Mouse (Mus musculus): ENCODE data around the gene Spaar. TPM values are rescaled to one million over a fixed set of nuclear protein-coding genes. Genes with fewer than 3 reads are reported as not detected.

Spaar gene
- polyA plus RNA-seq, 1 experiment from 2014 or later = 0.42 TPM

- no peaks in the 10 kb centered on the region for H3K36me3 ChIP-seq (ENCODE audit: control insufficient read depth, insufficient read depth)
- 74% methylated on average over 8 of the region's 8 CpGs for WGBS
- no peak overlapping the region for H3K4me3 ChIP-seq (ENCODE audit: low read length)
- no peaks in the 10 kb centered on the region for H3K4me1 ChIP-seq (ENCODE audit: control insufficient read depth, insufficient read depth, low read length)
- no peak for ATAC-seq (replicated peaks; ENCODE audit: extremely low read depth, insufficient read depth, low FRiP score)
- no peaks in the 10 kb centered on the region for H3K9me3 ChIP-seq (replicated peaks; ENCODE audit: control insufficient read depth, low read length)
- no peak overlapping the region for H3K27ac ChIP-seq (ENCODE audit: low read length)
- no peak overlapping the region for H3K9ac ChIP-seq (ENCODE audit: low read length)
- no peak overlapping the region for H3K4me2 ChIP-seq (ENCODE audit: low read depth, low read length)
- no peaks in the 10 kb centered on the region for H3K27me3 ChIP-seq (ENCODE audit: control insufficient read depth, insufficient read depth, low read length)
Observed at GRCm38 (mm10) chr4:43703851-43704250, 26.0 kb upstream of the Spaar start.

DNA sequence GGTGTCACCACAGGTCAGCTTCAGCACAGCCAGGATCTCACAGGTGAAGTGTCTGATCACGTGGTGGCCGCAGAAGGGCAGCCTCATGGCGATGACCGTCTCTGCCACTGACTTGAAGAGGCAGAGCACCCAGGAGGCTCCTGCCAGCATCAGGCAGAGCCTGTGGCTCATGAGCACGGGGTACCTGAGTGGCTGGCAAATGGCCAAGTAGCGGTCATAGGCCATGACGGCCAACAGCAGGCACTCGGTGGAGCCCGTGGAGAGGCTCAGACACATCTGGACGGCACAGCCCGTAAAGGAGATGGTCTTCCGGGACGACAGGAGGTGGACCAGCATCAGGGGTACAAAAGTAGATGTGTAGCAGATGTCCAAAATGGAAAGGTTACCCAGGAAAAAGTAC is 23.8 kb upstream of the Spaar start:
- Histone ChIP-seq H3K27ac (ENCODE audit: low read length) (no peak overlapping the region), H3K4me1 (ENCODE audit: control insufficient read depth, insufficient read depth, low read length) (no peaks in the 10 kb centered on the region; the same call in none of the 2 replicates), H3K4me3 (ENCODE audit: low read length) (no peak overlapping the region), H3K4me2 (ENCODE audit: low read depth, low read length) (no peak overlapping the region), H3K27me3 (ENCODE audit: control insufficient read depth, insufficient read depth, low read length) (no peaks in the 10 kb centered on the region), H3K9ac (ENCODE audit: low read length) (no peak overlapping the region), H3K9me3 (replicated peaks; ENCODE audit: control insufficient read depth, low read length) (no peaks in the 10 kb centered on the region), H3K36me3 (ENCODE audit: control insufficient read depth, insufficient read depth) (no peaks in the 10 kb centered on the region)
- ATAC-seq (replicated peaks; ENCODE audit: extremely low read depth, insufficient read depth, low FRiP score) = no peak
- 70% methylated on average over 13 of the region's 13 CpGs for WGBS

GRCm38 (mm10) chr4:43709869-43710268 is 20.0 kb upstream of the Spaar start, which contains the start of gene Olfr71:
Gene Olfr71, minus strand, starts transcription at chr4:43710255.
- Histone ChIP-seq H3K27me3 (ENCODE audit: control insufficient read depth, insufficient read depth, low read length) (no peaks in the 10 kb centered on the region), H3K36me3 (ENCODE audit: control insufficient read depth, insufficient read depth) (no peaks in the 10 kb centered on the region), H3K27ac (ENCODE audit: low read length) (no peak within 1 kb of the TSS), H3K4me3 (ENCODE audit: low read length) (no peak within 1 kb of the TSS), H3K9me3 (replicated peaks; ENCODE audit: control insufficient read depth, low read length) (no peaks in the 10 kb centered on the region), H3K9ac (ENCODE audit: low read length) (no peak within 1 kb of the TSS), H3K4me2 (ENCODE audit: low read depth, low read length) (no peak within 1 kb of the TSS), H3K4me1 (ENCODE audit: control insufficient read depth, insufficient read depth, low read length) (peaks cover 5% of the 10 kb centered on the region)
- 58% methylated on average over 6 of the region's 6 CpGs for whole genome bisulfite sequencing
- ATAC-seq (replicated peaks; ENCODE audit: extremely low read depth, insufficient read depth, low FRiP score) = no peak

DNA sequence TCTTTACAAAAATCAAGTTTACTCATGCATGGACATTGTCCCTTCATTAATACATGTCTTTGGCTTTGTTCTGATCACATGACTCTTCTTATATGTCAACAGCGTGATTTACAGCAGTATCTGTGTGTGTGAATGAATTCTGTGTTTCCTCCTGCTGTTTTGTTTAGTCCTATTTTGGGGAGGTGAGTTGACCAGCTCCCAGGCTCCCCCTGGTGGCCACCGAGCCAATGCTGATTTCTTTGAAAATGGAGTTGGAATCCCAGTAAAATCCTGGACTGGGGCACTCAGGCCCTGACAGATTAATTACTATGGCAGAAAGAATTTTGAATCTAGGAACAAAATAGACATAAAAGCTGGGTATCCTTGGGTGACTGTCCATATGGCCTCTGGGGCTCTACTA is 18.0 kb upstream of the Spaar start:
- Histone ChIP-seq H3K4me3 (ENCODE audit: low read length) (no peak overlapping the region), H3K4me1 (ENCODE audit: control insufficient read depth, insufficient read depth, low read length) (peaks cover 5% of the 10 kb centered on the region), H3K9ac (ENCODE audit: low read length) (peak overlapping the region; percentile 45; the same call in 1 of the 2 replicates), H3K27ac (ENCODE audit: low read length) (no peak overlapping the region), H3K27me3 (ENCODE audit: control insufficient read depth, insufficient read depth, low read length) (no peaks in the 10 kb centered on the region), H3K36me3 (ENCODE audit: control insufficient read depth, insufficient read depth) (no peaks in the 10 kb centered on the region), H3K4me2 (ENCODE audit: low read depth, low read length) (peak overlapping the region; percentile 28; the same call in 1 of the 2 replicates), H3K9me3 (replicated peaks; ENCODE audit: control insufficient read depth, low read length) (no peaks in the 10 kb centered on the region)
- no peak for ATAC-seq (replicated peaks; ENCODE audit: extremely low read depth, insufficient read depth, low FRiP score)
- WGBS = 2% methylated on average over 2 of the region's 2 CpGs

GRCm38 (mm10) chr4:43713652-43714219 is 16.1 kb upstream of the Spaar start:
- Histone ChIP-seq H3K4me2 (ENCODE audit: low read depth, low read length) (no peak overlapping the region), H3K27me3 (ENCODE audit: control insufficient read depth, insufficient read depth, low read length) (no peaks in the 10 kb centered on the region), H3K4me1 (ENCODE audit: control insufficient read depth, insufficient read depth, low read length) (peaks cover 5% of the 10 kb centered on the region), H3K9me3 (replicated peaks; ENCODE audit: control insufficient read depth, low read length) (no peaks in the 10 kb centered on the region), H3K4me3 (ENCODE audit: low read length) (no peak overlapping the region), H3K36me3 (ENCODE audit: control insufficient read depth, insufficient read depth) (no peaks in the 10 kb centered on the region), H3K27ac (ENCODE audit: low read length) (no peak overlapping the region), H3K9ac (ENCODE audit: low read length) (no peak overlapping the region)
- WGBS = 46% methylated on average over 7 of the region's 7 CpGs
- no peak for ATAC-seq (replicated peaks; ENCODE audit: extremely low read depth, insufficient read depth, low FRiP score)

GRCm38 (mm10) chr4:43720491-43721228 is 9.2 kb upstream of the Spaar start:
- H3K4me3 ChIP-seq (ENCODE audit: low read length) = no peak overlapping the region
- peaks cover 7% of the 10 kb centered on the region for H3K4me1 ChIP-seq (ENCODE audit: control insufficient read depth, insufficient read depth, low read length)
- H3K27ac ChIP-seq (ENCODE audit: low read length) = peak overlapping the region; percentile 87
- no peak for ATAC-seq (replicated peaks; ENCODE audit: extremely low read depth, insufficient read depth, low FRiP score)
- H3K4me2 ChIP-seq (ENCODE audit: low read depth, low read length) = peak overlapping the region; percentile 54
- H3K36me3 ChIP-seq (ENCODE audit: control insufficient read depth, insufficient read depth) = no peaks in the 10 kb centered on the region
- 29% methylated on average over 15 of the region's 16 CpGs for WGBS
- no peaks in the 10 kb centered on the region for H3K27me3 ChIP-seq (ENCODE audit: control insufficient read depth, insufficient read depth, low read length)
- 0 out of 2 replicates have a peak overlapping the region, but pooled peaks have one; percentile 20 for H3K9ac ChIP-seq (ENCODE audit: low read length)
- no peaks in the 10 kb centered on the region for H3K9me3 ChIP-seq (replicated peaks; ENCODE audit: control insufficient read depth, low read length)

DNA sequence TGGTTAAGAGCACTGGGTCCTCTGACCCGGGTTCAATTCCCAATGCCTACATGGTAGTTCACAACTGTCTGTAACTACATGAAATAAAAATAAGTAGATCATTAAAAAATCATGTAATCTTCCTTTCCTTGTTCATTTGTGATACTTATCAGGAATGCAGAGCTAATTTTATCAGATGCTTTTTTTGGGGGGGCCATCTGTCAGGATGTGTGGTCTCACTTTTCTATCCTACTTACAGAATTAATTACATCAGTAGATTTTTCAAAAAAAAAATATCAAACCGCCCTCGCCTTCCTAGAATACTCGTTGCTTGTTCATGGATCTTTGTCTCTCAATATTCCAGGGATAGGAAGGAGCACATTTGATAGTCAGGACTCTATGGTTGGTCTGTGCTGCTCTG is 7.6 kb upstream of the Spaar start:
- Histone ChIP-seq H3K36me3 (ENCODE audit: control insufficient read depth, insufficient read depth) (no peaks in the 10 kb centered on the region), H3K9me3 (replicated peaks; ENCODE audit: control insufficient read depth, low read length) (no peaks in the 10 kb centered on the region), H3K4me2 (ENCODE audit: low read depth, low read length) (no peak overlapping the region), H3K27ac (ENCODE audit: low read length) (no peak overlapping the region), H3K4me3 (ENCODE audit: low read length) (no peak overlapping the region), H3K27me3 (ENCODE audit: control insufficient read depth, insufficient read depth, low read length) (no peaks in the 10 kb centered on the region), H3K9ac (ENCODE audit: low read length) (no peak overlapping the region), H3K4me1 (ENCODE audit: control insufficient read depth, insufficient read depth, low read length) (peaks cover 13% of the 10 kb centered on the region)
- WGBS = 84% methylated on average over 4 of the region's 4 CpGs
- no peak for ATAC-seq (replicated peaks; ENCODE audit: extremely low read depth, insufficient read depth, low FRiP score)

- H3K36me3 ChIP-seq (ENCODE audit: control insufficient read depth, insufficient read depth) = no peaks in the 10 kb centered on the region
- WGBS = 8% methylated on average over 1 of the region's 1 CpGs
- no peak for ATAC-seq (replicated peaks; ENCODE audit: extremely low read depth, insufficient read depth, low FRiP score)
Observed at GRCm38 (mm10) chr4:43724764-43725163, 5.1 kb upstream of the Spaar start.

GRCm38 (mm10) chr4:43726228-43726993 is 3.4 kb upstream of the Spaar start:
- ATAC-seq (replicated peaks; ENCODE audit: extremely low read depth, insufficient read depth, low FRiP score) = peak; percentile 11; the same call in 1 of the 2 replicates
- no peaks in the 10 kb centered on the region for H3K36me3 ChIP-seq (ENCODE audit: control insufficient read depth, insufficient read depth)
- H3K4me1 ChIP-seq (ENCODE audit: control insufficient read depth, insufficient read depth, low read length) = peaks cover 45% of the 10 kb centered on the region
- H3K27me3 ChIP-seq (ENCODE audit: control insufficient read depth, insufficient read depth, low read length) = 0 out of 2 replicates have a peak, but pooled peaks cover 2% of the 10 kb centered on the region
- H3K9me3 ChIP-seq (replicated peaks; ENCODE audit: control insufficient read depth, low read length) = no peaks in the 10 kb centered on the region
- H3K4me2 ChIP-seq (ENCODE audit: low read depth, low read length) = no peak overlapping the region
- WGBS = 49% methylated on average over 12 of the region's 12 CpGs
- peak overlapping the region; percentile 92 for H3K27ac ChIP-seq (ENCODE audit: low read length)
- H3K4me3 ChIP-seq (ENCODE audit: low read length) = no peak overlapping the region
- H3K9ac ChIP-seq (ENCODE audit: low read length) = no peak overlapping the region; the same call in 1 of the 2 replicates

More at GRCm38 (mm10) chr4:43724764-43725163, 5.1 kb upstream of the Spaar start:
- H3K9ac ChIP-seq (ENCODE audit: low read length) = no peak overlapping the region
- H3K27ac ChIP-seq (ENCODE audit: low read length) = no peak overlapping the region
- H3K4me2 ChIP-seq (ENCODE audit: low read depth, low read length) = no peak overlapping the region
- H3K4me3 ChIP-seq (ENCODE audit: low read length) = no peak overlapping the region
- H3K27me3 ChIP-seq (ENCODE audit: control insufficient read depth, insufficient read depth, low read length) = no peaks in the 10 kb centered on the region
- H3K9me3 ChIP-seq (replicated peaks; ENCODE audit: control insufficient read depth, low read length) = no peaks in the 10 kb centered on the region
- H3K4me1 ChIP-seq (ENCODE audit: control insufficient read depth, insufficient read depth, low read length) = peaks cover 39% of the 10 kb centered on the region

Data from heart, embryonic 16.5 days (tissue).